Mouse (Mus musculus): ENCODE measurements around the gene Samd13.

- no peak for TF ChIP-seq TCF12 (IDR thresholded peaks at IDR 0.05; ENCODE audit: insufficient read depth, poor library complexity, severe bottlenecking)
- no peak for TF ChIP-seq POLR2AphosphoS2 (IDR thresholded peaks at IDR 0.05; ENCODE audit: insufficient read length, low read depth)
- no peak for TF ChIP-seq E2F4 (IDR thresholded peaks at IDR 0.05; ENCODE audit: insufficient read depth)
- no peak for TF ChIP-seq POLR2A (IDR thresholded peaks at IDR 0.05; ENCODE audit: insufficient read length, low read depth)
- TF ChIP-seq MYOG (IDR thresholded peaks at IDR 0.05; ENCODE audit: control insufficient read depth in 1 of 3, insufficient read depth in 1 of 3, insufficient read length in 2 of 3, low read depth in 2 of 3) = no peak
- TF ChIP-seq MYOD1 (IDR thresholded peaks at IDR 0.05; ENCODE audit: control insufficient read depth in 1 of 3, insufficient read length in 2 of 3, low read depth in 2 of 3) = no peak
- no peak for TF ChIP-seq MAX (IDR thresholded peaks at IDR 0.05; ENCODE audit: low read depth)
- TF ChIP-seq USF1 (IDR thresholded peaks at IDR 0.05; ENCODE audit: low read depth) = no peak
- TF ChIP-seq CEBPB (IDR thresholded peaks at IDR 0.05; ENCODE audit: insufficient read depth, poor library complexity, severe bottlenecking) = no peak
- TF ChIP-seq REST (IDR thresholded peaks at IDR 0.05; ENCODE audit: insufficient read depth, insufficient read length) = no peak
- TF ChIP-seq SRF (IDR thresholded peaks at IDR 0.05; ENCODE audit: control insufficient read depth, insufficient read length, low read depth) = no peak
- no peak for TF ChIP-seq TCF3 (IDR thresholded peaks at IDR 0.05; ENCODE audit: insufficient read length, low read depth)
Measured at GRCm38 (mm10) chr3:146650716-146651115, 34.7 kb downstream of the Samd13 start.

Measured in myocyte (in vitro differentiated cells).